Mouse (Mus musculus) ES-E14 (cell line): ENCODE measurements around the gene Krtcap2. TPM values are rescaled to one million over a fixed set of nuclear protein-coding genes. Genes with fewer than 3 reads are reported as not detected.

Experiments
- DNase-seq: peaks from one replicate; pipeline ENCODE4 v3.0.0-alpha.2; 2013; ENCODE audit warnings: low read depth, low spot score
- H3K27ac ChIP-seq: 2 replicates; pipeline ENCODE4 v1.5.1; 2012; ENCODE audit warnings: low read depth, mild to moderate bottlenecking, low read length, moderate library complexity, mixed read lengths; ENCODE audit not compliant: poor library complexity, insufficient read depth, severe bottlenecking
- H3K36me3 ChIP-seq: 2 replicates; pipeline ENCODE4 v1.6.1; 2012; ENCODE audit warnings: mild to moderate bottlenecking, low read length, moderate library complexity, mixed read lengths; ENCODE audit not compliant: control insufficient read depth, poor library complexity, insufficient read depth, severe bottlenecking
- H3K4me1 ChIP-seq, 2 experiments: fragments of 150-350 bp in 1 of 2; sonication (generic) in 1 of 2; 2 replicates each; pipeline ENCODE4 v1.6.1; 2012; ENCODE audit warnings: low read length in 2 of 2, mild to moderate bottlenecking in 1 of 2, mixed read lengths in 1 of 2; ENCODE audit not compliant: control insufficient read depth in 2 of 2, insufficient read depth in 2 of 2, poor library complexity in 1 of 2
- H3K4me3 ChIP-seq, 2 experiments: fragments of 150-350 bp in 1 of 2; sonication (generic) in 1 of 2; 2 replicates each; pipeline ENCODE4 v1.5.1; 2012; ENCODE audit warnings: low read length in 2 of 2, low read depth in 1 of 2, mild to moderate bottlenecking in 1 of 2, mixed read lengths in 1 of 2; ENCODE audit not compliant: insufficient read depth in 1 of 2, poor library complexity in 1 of 2, severe bottlenecking in 1 of 2
- H3K9ac ChIP-seq: 2 replicates; pipeline ENCODE4 v1.6.1; 2012; ENCODE audit warnings: low read depth, mild to moderate bottlenecking, low read length, mixed read lengths; ENCODE audit not compliant: poor library complexity, insufficient read depth, severe bottlenecking
- H3K9me3 ChIP-seq: fragments of 150-350 bp; sonication (generic); 2 replicates; pipeline ENCODE4 v1.6.1; 2012; ENCODE audit warnings: low read depth, mild to moderate bottlenecking, low read length; ENCODE audit not compliant: control insufficient read depth, insufficient read depth
- CHD2 ChIP-seq: IDR thresholded peaks from 2 replicates; pipeline ENCODE4 v1.6.1; 2014; ENCODE audit warnings: mild to moderate bottlenecking, low read depth, low read length, inconsistent platforms
- HCFC1 ChIP-seq: IDR thresholded peaks from 2 replicates; pipeline ENCODE4 v1.6.1; 2012; ENCODE audit warnings: low read length, inconsistent platforms, borderline replicate concordance; ENCODE audit not compliant: insufficient read depth
- MAFK ChIP-seq: IDR thresholded peaks from 2 replicates; pipeline ENCODE4 v1.6.1; 2014; ENCODE audit warnings: mild to moderate bottlenecking, low read depth, low read length, inconsistent platforms; ENCODE audit not compliant: insufficient read depth
- ZC3H11A ChIP-seq: IDR thresholded peaks from 2 replicates; pipeline ENCODE4 v1.6.1; 2012; ENCODE audit warnings: low read depth, mild to moderate bottlenecking, inconsistent platforms, low read length, borderline replicate concordance
- ZNF384 ChIP-seq: IDR thresholded peaks from 2 replicates; pipeline ENCODE4 v1.6.1; 2012; ENCODE audit warnings: low read depth, low read length, inconsistent platforms
- in situ Hi-C, 2 experiments: fragments of 600-800 bp; cut with MboI; formaldehyde crosslinking; loops; one replicate each; pipeline ENCODE4 v1.15.1; 2025; ENCODE audit warnings: low sequenced_read_pairs in 2 of 2, inconsistent platforms in 1 of 2; ENCODE audit not compliant: unreplicated experiment in 2 of 2
- total RNA-seq: library from RNA; depleted of rRNA; stranded (reverse); fragments of 300-350 nt; gene quantifications from 2 replicates; pipeline ENCODE4 v1.2.3, GENCODE M21; 2012

Gene Krtcap2
- total RNA-seq, 1 experiment, result 134 TPM

DNA sequence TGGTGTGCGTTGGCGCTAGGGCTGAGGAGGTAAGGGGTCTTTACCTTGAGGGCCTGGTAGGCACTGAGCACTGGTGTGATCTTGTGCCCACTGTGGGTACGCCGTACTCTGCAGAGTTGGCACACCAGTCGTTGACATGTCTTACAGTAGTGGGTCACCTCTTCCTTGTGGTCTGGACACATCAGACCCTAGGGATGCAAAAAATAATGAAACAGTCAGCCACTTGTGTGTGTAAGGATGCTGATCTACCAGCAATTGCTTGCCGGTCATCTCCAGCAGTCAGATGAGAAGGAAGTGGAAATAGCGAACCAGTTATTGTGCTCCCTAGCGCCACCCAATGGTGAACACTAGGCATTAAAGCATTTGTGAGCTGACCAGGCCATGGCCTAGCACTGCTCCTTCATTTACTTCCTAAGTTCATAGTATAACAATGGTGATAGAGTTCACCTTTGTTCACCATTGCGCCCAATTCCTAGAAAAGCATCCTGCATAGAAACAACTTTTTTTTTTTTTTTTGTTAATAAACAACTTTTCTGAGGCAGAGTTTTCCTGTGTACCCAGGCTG lies 3.4 kb upstream of the Krtcap2 start:
- Histone ChIP-seq H3K9ac (no peak overlapping the region), H3K9me3 (no peaks in the 10 kb centered on the region), H3K4me1 (peaks cover 3 to 18% of the 10 kb centered on the region in 2 experiments; a peak in 3 of 4 replicates), H3K36me3 (peaks cover 8% of the 10 kb centered on the region), H3K4me3 (no peak overlapping the region), H3K27ac (no peak overlapping the region)
- TF ChIP-seq CHD2 (no peak), ZC3H11A (no peak), ZNF384 (no peak), MAFK (no peak), HCFC1 (no peak)
- in situ Hi-C loops, result no loop called here
- no peak for DNase-seq

DNA sequence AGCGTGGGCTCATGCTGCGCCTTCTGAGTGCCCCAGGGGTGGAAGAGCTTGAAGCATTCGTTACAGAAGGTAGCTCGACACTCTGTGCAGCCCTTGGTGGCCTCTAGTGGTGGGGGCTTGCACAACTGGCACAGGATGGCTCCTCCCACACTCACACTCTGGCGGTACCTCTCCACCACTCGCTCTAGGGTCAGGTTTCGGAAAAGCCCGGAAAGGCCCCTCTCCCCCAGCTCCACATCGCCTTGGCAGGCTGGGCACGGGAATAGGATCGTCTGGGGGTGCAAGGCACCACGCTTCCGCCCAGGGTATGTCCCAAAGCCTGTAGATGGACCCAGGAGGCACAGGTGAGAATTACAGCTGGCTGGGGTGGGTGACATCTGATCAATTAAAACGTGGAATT lies 2.2 kb upstream of the Krtcap2 start:
- TF ChIP-seq HCFC1 (no peak), MAFK (no peak), CHD2 (no peak), ZNF384 (no peak), ZC3H11A (no peak)
- in situ Hi-C loops, result no loop called here
- Histone ChIP-seq H3K9me3 (no peaks in the 10 kb centered on the region), H3K27ac (no peak overlapping the region), H3K4me1 (peaks cover 3 to 17% of the 10 kb centered on the region in 2 experiments; a peak in 3 of 4 replicates), H3K4me3 (peak overlapping the region in 1 of 2 experiments; percentile 35; a peak in 2 of 4 replicates), H3K36me3 (peaks cover 6% of the 10 kb centered on the region; the same call in 1 of the 2 replicates), H3K9ac (peak overlapping the region; percentile 54)
- DNase-seq, result no peak

DNA sequence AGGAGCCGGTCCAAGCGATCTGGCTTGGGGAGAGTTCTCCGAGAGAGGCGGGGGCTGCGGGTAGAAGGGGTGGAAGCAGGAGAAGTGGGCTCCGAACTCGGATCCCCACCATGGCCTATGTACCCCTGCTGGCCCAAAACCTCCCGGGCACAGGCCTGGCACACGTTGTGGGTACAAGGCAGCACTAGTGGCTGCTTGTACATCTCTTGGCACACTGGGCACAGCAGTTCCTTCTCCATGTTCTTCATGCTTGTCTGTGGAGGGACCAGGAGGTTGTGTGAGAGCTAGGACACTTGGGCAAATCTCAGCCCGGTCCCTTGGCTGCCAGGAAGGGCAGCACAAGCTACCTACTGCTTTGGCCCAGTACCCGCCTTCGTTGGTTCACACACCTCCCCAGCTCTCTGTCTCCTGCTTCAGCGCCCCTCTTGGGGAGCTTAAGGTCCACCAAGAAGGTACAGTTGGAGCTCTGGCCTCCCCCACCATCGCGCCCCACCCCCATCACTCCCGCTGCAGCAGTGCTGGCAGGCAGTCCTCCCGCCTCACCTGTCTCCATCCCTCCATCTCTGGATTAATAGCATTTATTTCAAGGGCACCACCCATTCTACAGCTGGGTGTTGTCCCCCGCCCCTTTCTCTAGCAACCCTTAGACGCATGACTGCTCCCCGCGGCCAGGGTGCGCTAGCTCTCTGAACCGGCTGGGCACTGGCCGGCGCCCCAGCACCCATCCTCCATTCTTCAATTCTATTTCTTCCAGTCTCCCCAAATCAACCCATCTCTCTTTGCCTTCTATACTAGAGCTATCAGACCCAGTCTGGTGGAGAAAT lies 1.4 kb upstream of the Krtcap2 start:
- no peak for DNase-seq
- peaks cover 10% of the 10 kb centered on the region; the same call in 1 of the 2 replicates for H3K36me3 ChIP-seq
- no peak overlapping the region for H3K27ac ChIP-seq
- peak overlapping the region; percentile 17; the same call in 1 of the 2 replicates for H3K9ac ChIP-seq
- H3K4me1 ChIP-seq, result peaks cover 3 to 17% of the 10 kb centered on the region in 2 experiments; a peak in 3 of 4 replicates
- in situ Hi-C loops, result no loop called here
- peak overlapping the region; percentile 62 to 63 for H3K4me3 ChIP-seq
- no peaks in the 10 kb centered on the region for H3K9me3 ChIP-seq
- TF ChIP-seq HCFC1 (no peak), ZC3H11A (no peak), MAFK (no peak), CHD2 (no peak), ZNF384 (no peak)

DNA sequence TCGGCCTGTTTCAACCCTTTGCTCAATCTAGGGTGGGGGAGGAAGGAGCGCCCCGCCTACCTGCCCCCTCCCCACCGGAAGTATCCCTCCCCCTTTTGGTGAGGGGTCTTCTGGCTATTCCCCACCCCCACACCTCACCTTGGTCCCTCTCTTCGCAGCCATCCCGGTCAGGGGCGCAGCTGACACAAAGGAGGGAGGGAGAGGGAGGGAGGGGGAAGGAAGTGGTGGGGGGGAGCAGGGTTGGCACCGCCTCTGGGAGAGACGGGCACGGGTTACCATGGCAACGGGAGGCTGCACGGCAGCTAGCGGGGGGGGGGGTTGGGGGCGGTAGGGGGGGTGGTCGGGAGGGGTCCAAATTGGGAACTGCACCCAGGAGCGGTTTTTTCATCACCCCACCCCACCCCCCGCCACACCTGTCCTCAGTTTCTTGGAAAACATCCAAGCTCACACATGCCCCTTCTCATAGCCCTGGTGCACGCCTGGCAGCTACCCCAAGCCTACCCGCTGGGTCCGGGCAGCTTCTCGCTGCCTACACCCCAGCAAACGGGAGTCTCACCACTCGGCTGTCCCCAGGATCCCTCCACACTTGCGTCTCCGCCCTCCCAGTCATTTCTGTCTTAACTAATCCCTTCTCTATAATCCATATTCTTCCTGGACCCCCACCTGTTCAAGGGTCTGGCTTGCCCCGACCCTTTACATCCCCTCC lies 631 bp upstream of the Krtcap2 start:
- H3K36me3 ChIP-seq, result peaks cover 15% of the 10 kb centered on the region; the same call in 1 of the 2 replicates
- no peak overlapping the region for H3K27ac ChIP-seq
- DNase-seq, result no peak
- H3K4me3 ChIP-seq, result peak overlapping the region; percentile 63 to 65
- in situ Hi-C loops, result no loop called here
- peaks cover 3 to 17% of the 10 kb centered on the region in 2 experiments; a peak in 3 of 4 replicates for H3K4me1 ChIP-seq
- peak overlapping the region; percentile 49; the same call in 1 of the 2 replicates for H3K9ac ChIP-seq
- TF ChIP-seq CHD2 (no peak), ZC3H11A (no peak), MAFK (no peak), ZNF384 (no peak), HCFC1 (no peak)
- no peaks in the 10 kb centered on the region for H3K9me3 ChIP-seq
